Mouse (Mus musculus) forebrain, postnatal 0 days (tissue): ENCODE results near the gene Fam151a. TPM values are rescaled to one million over a fixed set of nuclear protein-coding genes. Genes with fewer than 3 reads are reported as not detected.

Source experiments
- ATAC-seq: fragments of 200-750 bp; cut with Nextera tagmentation; 2 replicates; pipeline ENCODE4 v1.8.0; 2017; ENCODE audit warnings: mild to moderate bottlenecking, moderate library complexity
- DNase-seq: peaks from one replicate; pipeline ENCODE4 v3.0.0-alpha.2; 2015
- H3K27ac ChIP-seq: fragments of 300-500 bp; sonication (generic); 2 replicates; pipeline ENCODE4 v1.5.1; 2014; ENCODE audit warnings: low read depth, mild to moderate bottlenecking, antibody characterized with exemption, low read length, moderate library complexity, mixed read lengths
- H3K27me3 ChIP-seq: fragments of 300-500 bp; sonication (generic); 2 replicates; pipeline ENCODE4 v1.6.1; 2014; ENCODE audit warnings: mild to moderate bottlenecking, low read length, mixed read lengths; ENCODE audit not compliant: insufficient read depth
- H3K36me3 ChIP-seq: fragments of 300-500 bp; sonication (generic); 2 replicates; pipeline ENCODE4 v1.6.1; 2014; ENCODE audit warnings: mild to moderate bottlenecking, moderate library complexity; ENCODE audit not compliant: insufficient read depth
- H3K4me1 ChIP-seq: fragments of 300-500 bp; sonication (generic); 2 replicates; pipeline ENCODE4 v1.6.1; 2014; ENCODE audit warnings: antibody characterized with exemption; ENCODE audit not compliant: insufficient read depth
- H3K4me2 ChIP-seq: fragments of 300-500 bp; sonication (generic); 2 replicates; pipeline ENCODE4 v1.6.1; 2014; ENCODE audit warnings: low read depth, mild to moderate bottlenecking, moderate library complexity
- H3K4me3 ChIP-seq: fragments of 300-500 bp; sonication (generic); 2 replicates; pipeline ENCODE4 v1.5.1; 2014; ENCODE audit warnings: low read depth, low read length, mixed read lengths
- H3K9ac ChIP-seq: fragments of 300-500 bp; sonication (generic); 2 replicates; pipeline ENCODE4 v1.6.1; 2014; ENCODE audit warnings: mild to moderate bottlenecking
- H3K9me3 ChIP-seq: fragments of 300-500 bp; sonication (generic); 2 replicates; pipeline ENCODE4 v1.6.1; 2016; ENCODE audit warnings: low read length
- CTCF ChIP-seq: sonication (generic); IDR thresholded peaks from 2 replicates; pipeline ENCODE4 v1.5.1; 2016; ENCODE audit warnings: antibody characterized with exemption, control low read depth, low read depth
- WGBS: fragments of 180-500 bp; shearing (Covaris S2); extraction: QIAGEN DNeasy Blood & Tissue Kit; methylation state at CpG from one replicate; pipeline ENCODE4 v1.1.7; 2014; 5-methylcytosine and 5-hydroxymethylcytosine counted together
- polyA plus RNA-seq: library from polyadenylated mRNA; unstranded; fragments of >200 nt; fragmentation: Nextera tagmentation; extraction: Ambion mirVana; gene quantifications from 2 replicates; pipeline ENCODE4 v1.2.1, GENCODE M21; 2015
- total RNA-seq: library from RNA; depleted of rRNA; stranded (reverse); fragments of >200 nt; gene quantifications from 2 replicates; pipeline ENCODE4 v1.2.3, GENCODE M21; 2014; rRNA removed

The Fam151a gene
- not detected in 2 replicates for total RNA-seq
- not detected in 2 replicates for polyA plus RNA-seq

- H3K9ac ChIP-seq: no peak within 1 kb of the TSS
- no peak for TF ChIP-seq CTCF
- no peaks in the 10 kb centered on the region for H3K9me3 ChIP-seq
- no peak within 1 kb of the TSS for H3K27ac ChIP-seq
- 66% methylated on average over 4 of the region's 4 CpGs for WGBS
- no peaks in the 10 kb centered on the region for H3K27me3 ChIP-seq
- no peak within 1 kb of the TSS for H3K4me2 ChIP-seq
- H3K4me1 ChIP-seq: no peaks in the 10 kb centered on the region
- no peak for DNase-seq
- no peak for ATAC-seq
- no peaks in the 10 kb centered on the region for H3K36me3 ChIP-seq
- no peak within 1 kb of the TSS for H3K4me3 ChIP-seq
Measured at GRCm38 (mm10) chr4:106733636-106734035, at the start of gene Fam151a. Fam151a (plus strand) TSS chr4:106733889.

DNA sequence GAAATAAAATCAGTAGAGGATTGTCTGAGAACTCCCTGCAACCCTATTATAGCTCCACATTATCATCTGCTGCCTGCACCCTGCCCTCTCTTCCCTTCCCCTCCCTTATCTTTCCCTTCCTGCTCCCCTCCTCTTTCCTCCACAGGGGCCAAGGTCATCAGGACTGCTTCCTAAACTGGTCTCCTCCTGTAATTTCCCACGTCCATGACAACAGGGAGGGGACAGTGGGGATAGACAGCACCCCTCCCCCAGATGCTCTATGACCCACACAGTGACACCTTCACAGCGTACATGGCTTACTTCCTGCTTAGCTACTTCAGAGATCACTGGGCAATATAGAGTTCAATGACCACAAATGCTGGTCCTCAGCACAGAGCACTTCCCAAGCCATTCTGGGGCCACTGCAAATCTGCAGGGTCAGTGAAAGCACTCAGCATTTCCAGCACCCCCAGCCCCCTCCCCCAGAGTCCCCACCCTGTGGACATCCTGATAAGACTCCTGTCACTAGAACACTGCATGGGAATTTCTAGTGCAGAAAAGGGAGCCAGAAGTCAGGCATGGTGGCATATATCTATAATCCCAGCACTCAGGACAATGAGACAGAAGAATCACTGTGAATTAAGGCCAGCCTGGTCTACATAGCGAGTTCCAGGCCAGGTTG lies 44.9 kb upstream of the Fam151a start:
- H3K4me2 ChIP-seq: no peak overlapping the region
- no peaks in the 10 kb centered on the region for H3K27me3 ChIP-seq
- no peaks in the 10 kb centered on the region for H3K36me3 ChIP-seq
- ATAC-seq: no peak
- H3K4me3 ChIP-seq: no peak overlapping the region
- TF ChIP-seq CTCF: no peak
- no peak for DNase-seq
- H3K9ac ChIP-seq: no peak overlapping the region
- H3K9me3 ChIP-seq: no peaks in the 10 kb centered on the region
- 52% methylated on average over 3 of the region's 3 CpGs for WGBS
- H3K27ac ChIP-seq: no peak overlapping the region
- H3K4me1 ChIP-seq: no peaks in the 10 kb centered on the region

- ATAC-seq: no peak
- H3K9ac ChIP-seq: no peak overlapping the region
- no peaks in the 10 kb centered on the region for H3K4me1 ChIP-seq
- no peaks in the 10 kb centered on the region for H3K27me3 ChIP-seq
- H3K27ac ChIP-seq: no peak overlapping the region
- DNase-seq: no peak
- no peak overlapping the region for H3K4me3 ChIP-seq
- WGBS: 85% methylated on average over 15 of the region's 15 CpGs
- TF ChIP-seq CTCF: no peak
- H3K36me3 ChIP-seq: no peaks in the 10 kb centered on the region
- no peak overlapping the region for H3K4me2 ChIP-seq
- H3K9me3 ChIP-seq: no peaks in the 10 kb centered on the region
Measured at GRCm38 (mm10) chr4:106693841-106694430, 39.8 kb upstream of the Fam151a start.

DNA sequence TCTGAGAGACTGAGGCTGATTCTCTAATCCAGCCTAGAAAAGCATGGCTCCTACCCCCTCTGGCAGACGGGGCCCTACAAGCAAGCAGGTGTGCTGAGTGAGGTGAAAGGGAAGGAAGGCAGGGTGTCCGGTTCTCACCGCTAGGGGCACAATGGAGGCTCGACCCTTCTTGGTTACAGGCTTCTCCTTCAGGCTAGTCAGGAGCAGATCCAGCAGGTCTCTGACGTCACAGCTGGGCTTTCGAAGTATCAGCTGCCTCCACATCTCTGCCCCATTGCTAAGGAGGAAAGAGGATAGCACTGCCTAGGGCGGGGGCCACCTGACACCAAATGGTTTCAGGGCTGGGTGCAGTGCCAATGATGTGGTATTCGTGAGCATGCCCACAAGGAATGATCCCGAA lies 33.7 kb upstream of the Fam151a start:
- ATAC-seq: no peak
- WGBS: 18% methylated on average over 9 of the region's 9 CpGs
- Histone ChIP-seq H3K4me1 (peaks cover 29% of the 10 kb centered on the region), H3K9me3 (no peaks in the 10 kb centered on the region), H3K27ac (peak overlapping the region; percentile 82; the same call in 1 of the 2 replicates), H3K4me2 (no peak overlapping the region), H3K9ac (no peak overlapping the region), H3K36me3 (no peaks in the 10 kb centered on the region), H3K27me3 (no peaks in the 10 kb centered on the region), H3K4me3 (no peak overlapping the region)
- peak; percentile 62 for TF ChIP-seq CTCF
- peak; percentile 29 for DNase-seq

DNA sequence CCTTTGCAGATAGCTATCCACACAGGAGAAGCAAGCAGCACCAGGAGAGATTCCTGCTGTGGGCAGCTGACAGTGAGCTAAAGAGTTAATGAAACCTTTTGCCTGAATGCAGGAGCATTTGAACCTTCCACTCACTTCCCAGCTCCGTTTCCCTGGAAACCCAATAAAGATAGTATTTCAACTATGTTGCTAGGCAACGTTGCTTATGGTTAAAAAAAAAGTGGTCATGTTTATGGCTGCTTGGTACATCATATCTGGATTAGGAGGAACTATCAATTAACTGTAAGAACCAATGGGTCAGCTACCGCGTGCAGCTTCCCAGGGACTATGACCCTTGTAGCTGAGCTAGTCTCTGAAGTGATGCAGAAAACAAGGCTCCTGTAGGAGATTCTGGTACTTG lies 32.9 kb upstream of the Fam151a start:
- WGBS: 29% methylated on average over 4 of the region's 4 CpGs
- H3K4me2 ChIP-seq: no peak overlapping the region
- no peak overlapping the region for H3K9ac ChIP-seq
- DNase-seq (peak; percentile 75), ATAC-seq (peak; percentile 48; the same call in 1 of the 2 replicates)
- H3K4me3 ChIP-seq: no peak overlapping the region
- no peaks in the 10 kb centered on the region for H3K9me3 ChIP-seq
- TF ChIP-seq CTCF: no peak
- peak overlapping the region; percentile 82 for H3K27ac ChIP-seq
- no peaks in the 10 kb centered on the region for H3K27me3 ChIP-seq
- peaks cover 36% of the 10 kb centered on the region for H3K4me1 ChIP-seq
- H3K36me3 ChIP-seq: no peaks in the 10 kb centered on the region

- H3K27ac ChIP-seq: peak overlapping the region; percentile 80
- no peak for DNase-seq
- H3K27me3 ChIP-seq: no peaks in the 10 kb centered on the region
- peaks cover 36% of the 10 kb centered on the region for H3K4me1 ChIP-seq
- H3K36me3 ChIP-seq: no peaks in the 10 kb centered on the region
- H3K4me2 ChIP-seq: no peak overlapping the region
- no peak overlapping the region for H3K4me3 ChIP-seq
- no peak for TF ChIP-seq CTCF
- H3K9ac ChIP-seq: no peak overlapping the region; the same call in 1 of the 2 replicates
- 73% methylated on average over 10 of the region's 10 CpGs for WGBS
- H3K9me3 ChIP-seq: no peaks in the 10 kb centered on the region
- ATAC-seq: no peak
Measured at GRCm38 (mm10) chr4:106703956-106704355, 29.7 kb upstream of the Fam151a start.

DNA sequence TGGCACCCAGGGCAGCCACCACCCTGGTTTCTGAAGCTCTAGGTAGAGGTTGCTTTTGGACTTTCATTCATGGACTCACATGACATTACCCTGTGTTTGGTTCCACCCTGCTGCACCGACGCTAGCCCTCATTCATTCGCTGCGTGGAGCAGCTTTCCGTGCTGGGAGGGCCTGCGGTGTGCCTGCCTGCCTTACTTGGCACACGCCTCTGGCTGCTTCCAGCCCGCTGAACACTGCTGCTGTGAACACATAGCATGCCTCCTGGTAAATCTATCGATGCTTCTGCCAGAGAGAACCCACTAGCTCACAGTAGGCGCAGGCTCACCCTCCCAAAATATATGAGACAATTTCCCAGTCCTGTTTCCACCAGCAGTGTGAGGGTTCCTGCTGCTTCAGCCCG lies 29.3 kb upstream of the Fam151a start:
- DNase-seq: peak; percentile 77
- TF ChIP-seq CTCF: no peak
- H3K4me2 ChIP-seq: no peak overlapping the region
- H3K4me3 ChIP-seq: no peak overlapping the region
- peaks cover 36% of the 10 kb centered on the region for H3K4me1 ChIP-seq
- H3K27me3 ChIP-seq: no peaks in the 10 kb centered on the region
- peak; percentile 70 for ATAC-seq
- peak overlapping the region; percentile 80 for H3K27ac ChIP-seq
- no peaks in the 10 kb centered on the region for H3K36me3 ChIP-seq
- no peaks in the 10 kb centered on the region for H3K9me3 ChIP-seq
- peak overlapping the region; percentile 22; the same call in 1 of the 2 replicates for H3K9ac ChIP-seq
- WGBS: 20% methylated on average over 11 of the region's 11 CpGs
